Mouse (Mus musculus) forebrain, postnatal 0 days (tissue): ENCODE results near the gene Ston1. TPM values are rescaled to one million over a fixed set of nuclear protein-coding genes. Genes with fewer than 3 reads are reported as not detected.
A peak's percentile ranks its signal among the peaks of the same experiment; 100 is the strongest.

Source experiments
- ATAC-seq: fragments of 200-750 bp; cut with Nextera tagmentation; 2 replicates; pipeline ENCODE4 v1.8.0; 2017; ENCODE audit warnings: mild to moderate bottlenecking, moderate library complexity
- DNase-seq: peaks from one replicate; pipeline ENCODE4 v3.0.0-alpha.2; 2015
- H3K27ac ChIP-seq: fragments of 300-500 bp; sonication (generic); 2 replicates; pipeline ENCODE4 v1.5.1; 2014; ENCODE audit warnings: low read depth, mild to moderate bottlenecking, antibody characterized with exemption, low read length, moderate library complexity, mixed read lengths
- H3K27me3 ChIP-seq: fragments of 300-500 bp; sonication (generic); 2 replicates; pipeline ENCODE4 v1.6.1; 2014; ENCODE audit warnings: mild to moderate bottlenecking, low read length, mixed read lengths; ENCODE audit not compliant: insufficient read depth
- H3K36me3 ChIP-seq: fragments of 300-500 bp; sonication (generic); 2 replicates; pipeline ENCODE4 v1.6.1; 2014; ENCODE audit warnings: mild to moderate bottlenecking, moderate library complexity; ENCODE audit not compliant: insufficient read depth
- H3K4me1 ChIP-seq: fragments of 300-500 bp; sonication (generic); 2 replicates; pipeline ENCODE4 v1.6.1; 2014; ENCODE audit warnings: antibody characterized with exemption; ENCODE audit not compliant: insufficient read depth
- H3K4me2 ChIP-seq: fragments of 300-500 bp; sonication (generic); 2 replicates; pipeline ENCODE4 v1.6.1; 2014; ENCODE audit warnings: low read depth, mild to moderate bottlenecking, moderate library complexity
- H3K4me3 ChIP-seq: fragments of 300-500 bp; sonication (generic); 2 replicates; pipeline ENCODE4 v1.5.1; 2014; ENCODE audit warnings: low read depth, low read length, mixed read lengths
- H3K9ac ChIP-seq: fragments of 300-500 bp; sonication (generic); 2 replicates; pipeline ENCODE4 v1.6.1; 2014; ENCODE audit warnings: mild to moderate bottlenecking
- H3K9me3 ChIP-seq: fragments of 300-500 bp; sonication (generic); 2 replicates; pipeline ENCODE4 v1.6.1; 2016; ENCODE audit warnings: low read length
- CTCF ChIP-seq: sonication (generic); IDR thresholded peaks from 2 replicates; pipeline ENCODE4 v1.5.1; 2016; ENCODE audit warnings: antibody characterized with exemption, control low read depth, low read depth
- WGBS: fragments of 180-500 bp; shearing (Covaris S2); extraction: QIAGEN DNeasy Blood & Tissue Kit; methylation state at CpG from one replicate; pipeline ENCODE4 v1.1.7; 2014; 5-methylcytosine and 5-hydroxymethylcytosine counted together
- polyA plus RNA-seq: library from polyadenylated mRNA; unstranded; fragments of >200 nt; fragmentation: Nextera tagmentation; extraction: Ambion mirVana; gene quantifications from 2 replicates; pipeline ENCODE4 v1.2.1, GENCODE M21; 2015
- total RNA-seq: library from RNA; depleted of rRNA; stranded (reverse); fragments of >200 nt; gene quantifications from 2 replicates; pipeline ENCODE4 v1.2.3, GENCODE M21; 2014

Ston1 gene
- total and polyA plus RNA-seq, 2 experiments from 2014 or later: 1.5 to 2.2 TPM

- H3K9me3 ChIP-seq: no peaks in the 10 kb centered on the region
- H3K27me3 ChIP-seq: no peaks in the 10 kb centered on the region
- peak; percentile 21 for DNase-seq
- 0 out of 2 replicates have a peak overlapping the region, but pooled peaks have one; percentile 79 for H3K27ac ChIP-seq
- no peaks in the 10 kb centered on the region for H3K4me1 ChIP-seq
- no peak for ATAC-seq
- TF ChIP-seq CTCF: no peak
- no peak overlapping the region for H3K4me3 ChIP-seq
- 51% methylated on average over 3 of the region's 3 CpGs for WGBS
- no peak overlapping the region for H3K4me2 ChIP-seq
- H3K9ac ChIP-seq: no peak overlapping the region
- no peaks in the 10 kb centered on the region for H3K36me3 ChIP-seq
These were observed 33.1 kb downstream of the Ston1 start for GRCm38 (mm10) chr17:88630554-88630948.

GRCm38 (mm10) chr17:88632631-88633030 lies 35.1 kb downstream of the Ston1 start:
- Histone ChIP-seq H3K4me2 (no peak overlapping the region), H3K27ac (no peak overlapping the region), H3K36me3 (no peaks in the 10 kb centered on the region), H3K4me1 (no peaks in the 10 kb centered on the region), H3K9me3 (no peaks in the 10 kb centered on the region), H3K9ac (no peak overlapping the region), H3K27me3 (no peaks in the 10 kb centered on the region), H3K4me3 (no peak overlapping the region)
- 91% methylated on average over 3 of the region's 3 CpGs for whole genome bisulfite sequencing
- DNase-seq: no peak
- no peak for TF ChIP-seq CTCF
- ATAC-seq: no peak

- Histone ChIP-seq H3K27ac (no peak overlapping the region), H3K4me1 (no peaks in the 10 kb centered on the region), H3K4me3 (no peak overlapping the region), H3K36me3 (no peaks in the 10 kb centered on the region), H3K27me3 (no peaks in the 10 kb centered on the region), H3K4me2 (no peak overlapping the region), H3K9ac (no peak overlapping the region), H3K9me3 (no peaks in the 10 kb centered on the region)
- no peak for ATAC-seq
- no peak for TF ChIP-seq CTCF
- WGBS: 86% methylated on average over 14 of the region's 14 CpGs
- no peak for DNase-seq
These were observed 38.6 kb downstream of the Ston1 start for GRCm38 (mm10) chr17:88636076-88636475.

- Histone ChIP-seq H3K27me3 (no peaks in the 10 kb centered on the region), H3K9ac (no peak overlapping the region), H3K4me1 (no peaks in the 10 kb centered on the region), H3K4me2 (no peak overlapping the region), H3K27ac (no peak overlapping the region), H3K36me3 (no peaks in the 10 kb centered on the region), H3K9me3 (no peaks in the 10 kb centered on the region), H3K4me3 (no peak overlapping the region)
- ATAC-seq: no peak
- no peak for DNase-seq
- WGBS: 62% methylated on average over 12 of the region's 12 CpGs
- no peak for TF ChIP-seq CTCF
These were observed 39.1 kb downstream of the Ston1 start for GRCm38 (mm10) chr17:88636587-88636986.

- H3K36me3 ChIP-seq: no peaks in the 10 kb centered on the region
- ATAC-seq: peak; percentile 29; the same call in 1 of the 2 replicates
- H3K4me3 ChIP-seq: no peak overlapping the region
- no peaks in the 10 kb centered on the region for H3K27me3 ChIP-seq
- H3K4me1 ChIP-seq: no peaks in the 10 kb centered on the region
- H3K9me3 ChIP-seq: no peaks in the 10 kb centered on the region
- WGBS: 30% methylated on average over 6 of the region's 6 CpGs
- TF ChIP-seq CTCF: peak; percentile 83
- no peak overlapping the region for H3K27ac ChIP-seq
- DNase-seq: peak; percentile 83
- H3K4me2 ChIP-seq: no peak overlapping the region
- H3K9ac ChIP-seq: no peak overlapping the region
These were observed 43.5 kb downstream of the Ston1 start for GRCm38 (mm10) chr17:88641012-88641411.

GRCm38 (mm10) chr17:88641836-88642235 lies 44.4 kb downstream of the Ston1 start:
- Histone ChIP-seq H3K4me3 (no peak overlapping the region), H3K4me1 (no peaks in the 10 kb centered on the region), H3K36me3 (no peaks in the 10 kb centered on the region), H3K4me2 (no peak overlapping the region), H3K9ac (no peak overlapping the region), H3K9me3 (no peaks in the 10 kb centered on the region), H3K27ac (no peak overlapping the region), H3K27me3 (no peaks in the 10 kb centered on the region)
- no peak for ATAC-seq
- no peak for DNase-seq
- WGBS: 90% methylated on average over 8 of the region's 8 CpGs
- TF ChIP-seq CTCF: no peak

GRCm38 (mm10) chr17:88644876-88645275 lies 47.4 kb downstream of the Ston1 start:
- Histone ChIP-seq H3K9me3 (no peaks in the 10 kb centered on the region), H3K4me3 (no peak overlapping the region), H3K36me3 (no peaks in the 10 kb centered on the region), H3K27me3 (no peaks in the 10 kb centered on the region), H3K4me2 (no peak overlapping the region), H3K9ac (no peak overlapping the region), H3K27ac (no peak overlapping the region), H3K4me1 (no peaks in the 10 kb centered on the region)
- WGBS: 94% methylated on average over 7 of the region's 7 CpGs
- DNase-seq (no peak), ATAC-seq (no peak)
- TF ChIP-seq CTCF: no peak

GRCm38 (mm10) chr17:88645299-88645698 lies 47.8 kb downstream of the Ston1 start:
- TF ChIP-seq CTCF: no peak
- H3K27ac ChIP-seq: no peak overlapping the region
- DNase-seq (no peak), ATAC-seq (no peak)
- H3K4me2 ChIP-seq: no peak overlapping the region
- WGBS: 95% methylated on average over 11 of the region's 11 CpGs
- no peaks in the 10 kb centered on the region for H3K4me1 ChIP-seq
- H3K9me3 ChIP-seq: no peaks in the 10 kb centered on the region
- H3K27me3 ChIP-seq: no peaks in the 10 kb centered on the region
- no peak overlapping the region for H3K9ac ChIP-seq
- no peaks in the 10 kb centered on the region for H3K36me3 ChIP-seq
- H3K4me3 ChIP-seq: no peak overlapping the region
